Mouse (Mus musculus): Measurements from ENCODE around the gene Usp7.

- TF ChIP-seq CTCF (IDR thresholded peaks at IDR 0.05; ENCODE audit: insufficient read depth, low read depth, low read length) (no peak), POLR2A (IDR thresholded peaks at IDR 0.05; ENCODE audit: insufficient read depth, low read depth, low read length) (no peak)
Measured at GRCm38 (mm10) chr16:8658764-8659163, 133.3 kb downstream of the Usp7 start.
